Mouse (Mus musculus) intestine, embryonic 16.5 days (tissue): ENCODE data around the gene Map7d1. TPM values are rescaled to one million over a fixed set of nuclear protein-coding genes. Genes with fewer than 3 reads are reported as not detected.

Experiments
- ATAC-seq: fragments of 200-750 bp; cut with Nextera tagmentation; 2 replicates; pipeline ENCODE4 v1.8.0; 2017; ENCODE audit warnings: moderate TSS enrichment, moderate library complexity
- H3K27ac ChIP-seq: fragments of 300-500 bp; sonication (generic); 2 replicates; pipeline ENCODE4 v1.5.1; 2014; ENCODE audit warnings: mild to moderate bottlenecking, low read length
- H3K27me3 ChIP-seq: fragments of 300-500 bp; sonication (generic); replicated peaks from 2 replicates; pipeline ENCODE4 v1.6.1; 2014; ENCODE audit warnings: low read length, control low read depth, mixed read lengths; ENCODE audit not compliant: control insufficient read depth, insufficient read depth
- H3K36me3 ChIP-seq: fragments of 300-500 bp; sonication (generic); 2 replicates; pipeline ENCODE4 v1.6.1; 2014; ENCODE audit warnings: low read length, control low read depth; ENCODE audit not compliant: control insufficient read depth, insufficient read depth
- H3K4me1 ChIP-seq: fragments of 300-500 bp; sonication (generic); 2 replicates; pipeline ENCODE4 v1.6.1; 2014; ENCODE audit warnings: low read length, control low read depth, mixed read lengths; ENCODE audit not compliant: control insufficient read depth, insufficient read depth
- H3K4me2 ChIP-seq: fragments of 300-500 bp; sonication (generic); 2 replicates; pipeline ENCODE4 v1.6.1; 2014; ENCODE audit warnings: low read depth, low read length, control low read depth
- H3K4me3 ChIP-seq: fragments of 300-500 bp; sonication (generic); 2 replicates; pipeline ENCODE4 v1.5.1; 2014; ENCODE audit warnings: mild to moderate bottlenecking, low read length
- H3K9ac ChIP-seq: fragments of 300-500 bp; sonication (generic); 2 replicates; pipeline ENCODE4 v1.6.1; 2014; ENCODE audit warnings: low read depth, low read length
- H3K9me3 ChIP-seq: fragments of 300-500 bp; sonication (generic); 2 replicates; pipeline ENCODE4 v1.6.1; 2016; ENCODE audit warnings: low read length, control low read depth; ENCODE audit not compliant: control insufficient read depth
- WGBS: fragments of 180-500 bp; shearing (Covaris S2); extraction: QIAGEN DNeasy Blood & Tissue Kit; methylation state at CpG from one replicate; pipeline ENCODE4 v1.1.7; 2014; 5-methylcytosine and 5-hydroxymethylcytosine counted together
- polyA plus RNA-seq: library from polyadenylated mRNA; unstranded; fragments of >200 nt; fragmentation: Nextera tagmentation; extraction: Ambion mirVana; gene quantifications from 2 replicates; pipeline ENCODE4 v1.2.1, GENCODE M21; 2015

Map7d1 gene
- polyA plus RNA-seq, 1 experiment from 2014 or later, result 13.1 TPM

GRCm38 (mm10) chr4:126290314-126290713 lies 34.2 kb upstream of the Map7d1 start:
- Histone ChIP-seq H3K4me1 (peaks cover 7% of the 10 kb centered on the region; the same call in 1 of the 2 replicates), H3K9ac (no peak overlapping the region), H3K4me2 (no peak overlapping the region), H3K27me3 (peaks cover 39% of the 10 kb centered on the region), H3K27ac (no peak overlapping the region), H3K9me3 (no peaks in the 10 kb centered on the region), H3K4me3 (no peak overlapping the region), H3K36me3 (no peaks in the 10 kb centered on the region)
- no peak for ATAC-seq
- WGBS, result 85% methylated on average over 8 of the region's 8 CpGs

GRCm38 (mm10) chr4:126288085-126288666 lies 32.0 kb upstream of the Map7d1 start:
- H3K9me3 ChIP-seq, result no peaks in the 10 kb centered on the region
- 41% methylated on average over 17 of the region's 17 CpGs for WGBS
- 0 out of 2 replicates have a peak overlapping the region, but pooled peaks have one; percentile 4 for H3K4me2 ChIP-seq
- no peak for ATAC-seq
- no peak overlapping the region; the same call in 1 of the 2 replicates for H3K4me3 ChIP-seq
- 0 out of 2 replicates have a peak overlapping the region, but pooled peaks have one; percentile 14 for H3K9ac ChIP-seq
- peaks cover 35% of the 10 kb centered on the region for H3K27me3 ChIP-seq
- no peaks in the 10 kb centered on the region for H3K36me3 ChIP-seq
- H3K27ac ChIP-seq, result no peak overlapping the region
- H3K4me1 ChIP-seq, result peaks cover 7% of the 10 kb centered on the region; the same call in 1 of the 2 replicates

DNA sequence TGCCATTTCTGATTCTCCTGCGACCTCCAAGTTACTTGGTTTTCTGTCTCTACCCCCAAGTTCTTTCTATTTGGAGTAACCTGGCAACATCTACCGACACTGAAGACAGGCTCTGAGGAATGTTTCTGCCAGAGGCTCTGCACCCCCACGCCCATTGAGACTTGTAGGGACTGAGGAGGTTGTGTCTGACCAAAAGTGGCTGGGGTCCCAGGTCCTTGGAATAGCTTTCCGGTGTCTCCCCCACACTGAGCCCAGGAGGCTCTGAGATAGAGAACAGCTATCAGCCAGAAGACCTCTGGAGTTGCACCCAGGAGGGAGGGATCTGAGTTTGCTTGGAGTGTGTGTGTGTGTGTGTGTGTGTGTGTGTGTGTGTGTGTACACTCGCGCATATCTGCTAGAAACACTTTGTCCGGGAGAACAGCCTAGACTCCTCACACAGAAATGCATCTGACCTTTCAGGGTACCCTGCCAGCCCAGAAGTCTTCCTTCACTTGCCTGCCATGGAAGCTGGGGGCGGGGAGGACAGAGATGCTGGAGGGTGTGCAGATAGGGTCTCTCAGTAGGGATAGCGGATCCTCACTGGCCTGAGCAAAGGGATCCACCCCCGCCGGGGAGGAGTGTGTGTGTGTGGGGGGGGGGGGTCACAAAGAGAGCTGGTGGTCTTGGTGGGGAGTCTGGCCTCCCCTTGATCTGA lies 31.3 kb upstream of the Map7d1 start:
- H3K4me2 ChIP-seq, result 0 out of 2 replicates have a peak overlapping the region, but pooled peaks have one; percentile 86
- peaks cover 7% of the 10 kb centered on the region; the same call in 1 of the 2 replicates for H3K4me1 ChIP-seq
- H3K9me3 ChIP-seq, result no peaks in the 10 kb centered on the region
- H3K36me3 ChIP-seq, result no peaks in the 10 kb centered on the region
- WGBS, result 29% methylated on average over 11 of the region's 11 CpGs
- peaks cover 35% of the 10 kb centered on the region for H3K27me3 ChIP-seq
- H3K4me3 ChIP-seq, result no peak overlapping the region
- no peak overlapping the region for H3K9ac ChIP-seq
- H3K27ac ChIP-seq, result no peak overlapping the region
- ATAC-seq, result peak; percentile 22; the same call in 1 of the 2 replicates

GRCm38 (mm10) chr4:126286492-126286891 lies 30.3 kb upstream of the Map7d1 start, which contains the start of gene Col8a2:
TSS of gene Col8a2 (plus strand) at chr4:126286793.
- H3K27me3 ChIP-seq, result peaks cover 35% of the 10 kb centered on the region
- ATAC-seq, result peak; percentile 72
- H3K36me3 ChIP-seq, result no peaks in the 10 kb centered on the region

GRCm38 (mm10) chr4:126283582-126283981 lies 27.4 kb upstream of the Map7d1 start:
- Histone ChIP-seq H3K4me2 (no peak overlapping the region), H3K27ac (no peak overlapping the region), H3K9me3 (no peaks in the 10 kb centered on the region), H3K4me3 (no peak overlapping the region), H3K4me1 (peaks cover 7% of the 10 kb centered on the region; the same call in 1 of the 2 replicates), H3K27me3 (peaks cover 32% of the 10 kb centered on the region), H3K9ac (no peak overlapping the region), H3K36me3 (no peaks in the 10 kb centered on the region)
- 84% methylated on average over 8 of the region's 8 CpGs for WGBS
- no peak for ATAC-seq

More at GRCm38 (mm10) chr4:126286492-126286891, 30.3 kb upstream of the Map7d1 start, which contains the start of gene Col8a2:
- Histone ChIP-seq H3K9ac (peak within 1 kb of the TSS; percentile 65), H3K27ac (no peak within 1 kb of the TSS), H3K9me3 (no peaks in the 10 kb centered on the region), H3K4me1 (peaks cover 7% of the 10 kb centered on the region; the same call in 1 of the 2 replicates), H3K4me2 (peak within 1 kb of the TSS; percentile 86), H3K4me3 (peak within 1 kb of the TSS; percentile 56)
- WGBS, result 3% methylated on average over 37 of the region's 42 CpGs

DNA sequence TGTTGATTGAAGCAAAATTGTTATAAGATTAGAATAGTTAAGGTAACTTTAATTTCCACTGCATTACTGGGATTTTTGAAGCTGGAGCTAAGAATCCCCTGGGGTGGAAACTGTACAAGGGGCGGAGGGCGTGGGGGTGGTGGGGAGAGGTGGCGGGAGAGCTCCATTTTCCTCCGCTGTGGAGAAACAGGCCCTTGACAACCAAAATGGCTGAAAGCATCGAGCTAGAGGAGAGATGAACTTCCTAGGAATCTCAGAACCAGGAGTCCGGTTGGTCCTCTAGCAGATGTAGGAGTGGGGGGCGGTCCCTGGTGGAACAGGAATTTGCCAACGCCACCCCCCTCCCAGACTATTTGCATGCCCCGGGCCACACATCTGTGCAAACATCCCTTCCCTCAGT lies 25.6 kb upstream of the Map7d1 start:
- Histone ChIP-seq H3K9ac (no peak overlapping the region), H3K9me3 (no peaks in the 10 kb centered on the region), H3K4me1 (peaks cover 6% of the 10 kb centered on the region; the same call in 1 of the 2 replicates), H3K27ac (no peak overlapping the region), H3K27me3 (peaks cover 14% of the 10 kb centered on the region), H3K4me3 (no peak overlapping the region), H3K4me2 (no peak overlapping the region), H3K36me3 (no peaks in the 10 kb centered on the region)
- WGBS, result 68% methylated on average over 9 of the region's 9 CpGs
- ATAC-seq, result no peak

- Histone ChIP-seq H3K4me2 (no peak overlapping the region), H3K27ac (no peak overlapping the region), H3K9me3 (no peaks in the 10 kb centered on the region), H3K4me3 (no peak overlapping the region), H3K36me3 (peaks cover 2% of the 10 kb centered on the region; the same call in 1 of the 2 replicates), H3K9ac (no peak overlapping the region), H3K4me1 (no peaks in the 10 kb centered on the region), H3K27me3 (peaks cover 3% of the 10 kb centered on the region; the same call in 1 of the 2 replicates)
- ATAC-seq, result no peak
- WGBS, result 65% methylated on average over 9 of the region's 9 CpGs
These were observed 22.8 kb upstream of the Map7d1 start for GRCm38 (mm10) chr4:126278961-126279360.

DNA sequence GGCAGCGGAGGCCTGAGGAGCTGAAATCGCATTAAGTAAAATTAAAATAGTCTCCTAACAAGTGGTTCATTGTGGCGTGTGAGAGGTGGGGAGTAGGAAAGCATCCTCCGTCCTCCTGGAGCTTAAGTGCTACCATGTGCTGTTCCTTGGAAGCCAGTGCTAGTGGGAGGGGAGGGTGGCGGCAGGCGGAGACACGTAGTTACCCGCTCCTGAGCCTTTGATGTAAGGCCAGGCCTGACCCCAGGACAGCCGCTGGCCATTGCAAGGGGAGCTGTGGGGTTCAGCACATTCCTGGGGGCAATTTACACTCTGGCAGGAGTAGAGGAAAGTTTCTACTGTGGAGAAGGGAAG lies 22.4 kb upstream of the Map7d1 start:
- Histone ChIP-seq H3K36me3 (peaks cover 6% of the 10 kb centered on the region; the same call in 1 of the 2 replicates), H3K27ac (no peak overlapping the region), H3K4me3 (no peak overlapping the region), H3K27me3 (peaks cover 3% of the 10 kb centered on the region; the same call in 1 of the 2 replicates), H3K4me2 (no peak overlapping the region), H3K9ac (no peak overlapping the region), H3K4me1 (no peaks in the 10 kb centered on the region), H3K9me3 (no peaks in the 10 kb centered on the region)
- 40% methylated on average over 9 of the region's 9 CpGs for WGBS
- ATAC-seq, result no peak

DNA sequence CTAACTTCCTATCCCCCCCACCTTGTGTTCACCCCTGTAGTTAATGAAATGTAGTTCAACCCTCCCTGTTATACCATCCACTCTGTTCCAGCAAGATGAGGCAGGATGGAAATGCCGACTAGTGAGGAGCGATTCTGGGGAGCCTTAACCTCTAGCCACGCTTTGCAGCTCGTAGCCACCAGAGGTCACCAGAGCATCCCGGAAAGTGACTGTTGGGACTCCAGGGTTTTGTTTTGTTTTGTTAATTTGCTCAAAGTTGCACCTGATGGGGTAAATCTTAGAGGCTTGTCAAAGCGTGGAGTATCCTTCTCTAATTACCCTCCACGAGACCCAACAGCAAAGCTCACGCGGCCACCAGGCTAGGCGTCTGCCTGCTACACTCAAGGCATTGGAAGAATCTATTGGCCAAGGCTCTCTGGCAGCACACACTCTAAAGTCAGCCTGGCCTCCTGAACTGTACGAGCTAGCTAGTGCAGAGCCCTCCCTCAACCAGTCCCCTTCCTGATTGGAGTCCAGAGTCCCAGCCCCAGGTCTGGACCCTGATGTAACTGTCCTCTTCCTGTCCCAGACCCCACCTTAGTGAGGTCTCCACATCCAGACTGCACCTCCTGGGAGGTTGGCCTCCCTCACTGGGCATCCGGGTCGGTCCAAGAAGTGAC lies 21.9 kb upstream of the Map7d1 start:
- Histone ChIP-seq H3K4me3 (no peak overlapping the region), H3K27me3 (peaks cover 3% of the 10 kb centered on the region; the same call in 1 of the 2 replicates), H3K9me3 (no peaks in the 10 kb centered on the region), H3K36me3 (peaks cover 9% of the 10 kb centered on the region; the same call in 1 of the 2 replicates), H3K9ac (no peak overlapping the region), H3K4me1 (no peaks in the 10 kb centered on the region), H3K27ac (no peak overlapping the region), H3K4me2 (peak overlapping the region; percentile 4; the same call in 1 of the 2 replicates)
- ATAC-seq, result peak; percentile 53; the same call in 1 of the 2 replicates
- 11% methylated on average over 13 of the region's 13 CpGs for WGBS
